Mouse (Mus musculus) cortical plate, adult 2 months (tissue): ENCODE data around the gene Nelfb. TPM values are rescaled to one million over a fixed set of nuclear protein-coding genes. Genes with fewer than 3 reads are reported as not detected.
A peak's percentile ranks its signal among the peaks of the same experiment; 100 is the strongest.

Experiments used
- H3K27ac ChIP-seq: fragments of 200-500 bp; 2 replicates; pipeline ENCODE4 v1.5.1; 2012; ENCODE audit warnings: low read length, control low read depth, inconsistent platforms; ENCODE audit not compliant: insufficient read depth
- H3K4me1 ChIP-seq: fragments of 200-500 bp; 2 replicates; pipeline ENCODE4 v1.6.1; 2011; ENCODE audit warnings: low read length; ENCODE audit not compliant: control insufficient read depth, insufficient read depth
- H3K4me3 ChIP-seq: fragments of 200-500 bp; 2 replicates; pipeline ENCODE4 v1.5.1; 2011; ENCODE audit warnings: mild to moderate bottlenecking, low read length, control low read depth; ENCODE audit not compliant: insufficient read depth
- CTCF ChIP-seq: fragments of 200-500 bp; IDR thresholded peaks from 2 replicates; pipeline ENCODE4 v1.5.1; 2011; ENCODE audit warnings: mild to moderate bottlenecking, control low read depth, low read length; ENCODE audit not compliant: insufficient read depth; ENCODE audit errors: extremely low read depth
- POLR2A ChIP-seq: fragments of 200-500 bp; IDR thresholded peaks from 2 replicates; pipeline ENCODE4 v1.6.1; 2011; ENCODE audit warnings: mild to moderate bottlenecking, low read length, control low read depth; ENCODE audit not compliant: insufficient read depth; ENCODE audit errors: extremely low read depth
- polyA plus RNA-seq: library from polyadenylated mRNA; depleted of rRNA; stranded (reverse); fragments of >200 nt; gene quantifications from 2 replicates; pipeline ENCODE4 v1.2.3, GENCODE M21; 2012

Nelfb gene
- polyA plus RNA-seq, 1 experiment = 52.0 TPM

DNA sequence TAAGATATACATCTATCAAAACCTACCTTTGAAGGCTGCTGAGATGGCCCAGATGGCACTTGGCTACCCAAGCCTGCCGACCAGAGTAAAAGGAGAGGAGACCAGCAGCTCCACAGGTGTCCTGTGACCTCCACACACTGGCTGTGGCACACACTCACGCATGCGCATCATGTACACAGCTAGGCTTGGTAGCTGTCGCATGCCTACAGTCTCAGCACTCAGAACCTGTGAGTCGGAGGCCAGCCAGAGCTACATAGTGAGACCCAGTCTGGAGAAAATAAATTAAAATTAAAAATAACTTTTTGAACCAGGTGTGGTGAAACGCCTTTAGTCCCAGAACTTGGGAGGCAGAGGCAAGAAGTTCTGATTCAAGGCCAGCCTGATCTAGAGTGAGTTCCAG lies 23.4 kb downstream of the Nelfb start:
- Histone ChIP-seq H3K4me3 (no peak overlapping the region), H3K27ac (no peak overlapping the region), H3K4me1 (no peaks in the 10 kb centered on the region)
- no peak for TF ChIP-seq POLR2A
- TF ChIP-seq CTCF = no peak

DNA sequence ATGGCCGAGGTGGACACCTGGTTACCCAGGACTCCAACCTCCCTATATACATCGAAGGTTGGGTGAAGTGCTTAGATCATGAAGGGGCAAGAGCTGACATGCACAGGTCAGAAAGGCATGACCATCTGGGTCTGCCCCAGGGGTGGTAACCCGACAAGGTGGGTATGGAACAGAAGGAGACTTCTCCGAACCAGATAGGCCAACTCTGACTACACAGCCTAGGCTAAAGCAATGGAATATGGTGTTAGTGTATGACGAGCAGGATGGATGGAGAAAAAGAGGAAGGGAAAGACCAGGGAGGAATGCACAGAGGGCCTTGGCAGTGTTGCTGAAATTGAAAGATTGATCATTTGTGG lies 24.7 kb downstream of the Nelfb start:
- TF ChIP-seq POLR2A = no peak
- no peak for TF ChIP-seq CTCF
- H3K27ac ChIP-seq = no peak overlapping the region
- no peak overlapping the region for H3K4me3 ChIP-seq
- H3K4me1 ChIP-seq = no peaks in the 10 kb centered on the region

DNA sequence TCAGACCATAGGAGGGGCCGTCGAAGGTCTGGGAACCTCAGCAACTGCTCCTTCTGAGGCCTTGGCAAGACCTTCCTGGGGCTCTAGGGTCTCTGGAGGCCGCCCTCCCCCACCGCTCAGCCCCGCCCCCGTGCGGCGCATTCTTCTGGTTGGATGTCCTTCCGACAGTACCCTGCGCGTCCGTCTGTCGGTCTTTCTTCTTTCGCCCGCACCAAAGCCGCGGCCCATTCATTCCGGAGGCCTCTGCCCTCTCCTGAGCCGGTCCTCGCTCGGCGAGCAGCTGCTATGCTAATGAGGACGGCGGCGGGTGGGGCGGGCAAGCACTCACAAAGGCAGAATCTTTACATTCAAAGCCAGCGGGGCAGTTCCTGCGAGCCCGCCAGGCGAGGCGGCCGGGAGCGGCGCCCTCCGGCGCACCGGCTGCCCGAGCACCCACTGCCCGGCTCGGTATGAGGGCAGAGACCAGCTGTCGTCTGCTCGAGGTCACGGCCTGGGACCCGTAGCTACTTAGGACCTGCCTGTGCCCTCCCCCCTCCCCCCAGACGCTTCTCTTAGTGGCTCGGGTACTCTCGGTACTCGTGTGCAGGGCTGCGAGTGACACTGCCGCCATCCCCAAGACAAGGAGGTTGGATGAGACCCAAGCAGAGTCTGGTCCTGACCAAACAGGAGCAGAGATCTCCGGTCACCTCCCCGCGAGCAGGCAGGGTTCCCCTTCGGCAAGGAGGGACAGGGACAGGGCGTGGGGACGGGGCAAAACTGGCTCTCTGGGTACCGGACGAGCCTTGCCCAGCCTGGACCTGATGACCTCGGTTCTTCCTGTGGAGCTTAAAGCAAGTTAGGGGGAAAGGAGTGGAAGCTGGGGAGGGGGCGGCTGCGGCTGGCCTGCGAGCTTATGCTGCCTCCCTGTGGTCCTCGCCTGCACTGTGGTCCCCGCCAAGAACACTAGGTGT lies 25.4 kb downstream of the Nelfb start:
- Histone ChIP-seq H3K4me3 (0 out of 2 replicates have a peak overlapping the region, but pooled peaks have one; percentile 3), H3K4me1 (no peaks in the 10 kb centered on the region), H3K27ac (no peak overlapping the region)
- TF ChIP-seq CTCF (peak; percentile 34; the same call in 1 of the 2 replicates), POLR2A (no peak)

DNA sequence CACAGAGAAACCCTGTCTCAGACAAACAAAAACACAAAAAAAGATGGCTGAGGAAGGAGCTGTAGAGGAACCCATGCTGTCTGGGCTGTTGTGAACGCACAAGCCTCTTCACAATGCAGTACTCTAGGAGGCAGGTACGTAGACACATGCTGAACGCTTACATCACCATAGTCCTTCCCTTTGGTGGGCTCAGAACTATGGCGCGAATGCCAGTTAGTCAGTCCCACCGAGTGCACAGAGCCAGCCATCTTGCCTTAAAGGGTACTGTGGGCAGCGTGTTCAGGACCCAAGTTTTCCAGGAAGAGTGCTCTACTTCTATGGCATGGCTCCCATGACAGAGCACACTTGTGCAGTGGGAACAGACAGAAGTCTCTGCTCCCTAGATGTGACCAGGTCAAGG lies 26.8 kb downstream of the Nelfb start:
- TF ChIP-seq CTCF (no peak), POLR2A (no peak)
- Histone ChIP-seq H3K27ac (no peak overlapping the region), H3K4me3 (no peak overlapping the region), H3K4me1 (no peaks in the 10 kb centered on the region)

DNA sequence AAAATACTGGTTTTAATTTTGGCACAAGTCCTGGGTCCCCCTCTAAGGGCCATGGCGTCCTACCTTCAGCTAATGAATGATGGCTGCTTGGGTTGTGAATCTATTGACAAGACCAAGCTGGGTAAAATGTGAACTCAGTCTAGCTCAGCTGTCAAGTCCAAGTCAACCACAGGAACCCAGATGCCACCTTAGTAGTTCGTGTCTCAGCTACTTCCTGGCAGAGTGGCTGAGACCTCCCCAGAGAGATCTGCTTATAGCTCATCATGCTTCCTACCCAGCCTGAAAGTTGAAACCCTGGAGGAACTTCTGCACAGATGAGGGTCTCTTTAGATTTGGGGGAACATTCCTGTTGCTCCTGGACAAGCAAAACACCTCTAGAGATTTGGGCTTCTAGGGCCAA lies 28.0 kb downstream of the Nelfb start:
- no peak overlapping the region for H3K27ac ChIP-seq
- no peaks in the 10 kb centered on the region for H3K4me1 ChIP-seq
- TF ChIP-seq CTCF (no peak), POLR2A (no peak)
- H3K4me3 ChIP-seq = no peak overlapping the region; the same call in 1 of the 2 replicates

DNA sequence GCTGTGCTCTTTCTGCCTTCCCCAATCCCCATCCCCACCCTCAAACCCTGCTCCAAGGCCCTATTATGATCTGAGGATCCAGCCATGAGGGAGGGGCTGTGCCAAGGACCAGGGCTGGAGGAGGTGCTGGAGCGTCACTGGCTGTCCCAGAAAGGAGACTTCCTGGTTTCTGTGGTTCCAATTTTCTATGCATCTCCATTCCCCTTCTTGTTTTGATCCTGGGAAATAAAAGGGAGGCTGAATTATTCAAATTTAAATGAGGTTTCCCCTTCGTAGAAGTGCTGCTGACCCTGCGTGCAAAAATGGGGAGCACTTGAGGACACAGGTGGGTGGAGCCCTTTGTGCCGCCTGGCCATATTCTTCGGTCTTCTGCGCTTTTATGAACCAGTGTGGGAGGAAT lies 28.6 kb downstream of the Nelfb start:
- Histone ChIP-seq H3K4me1 (0 out of 2 replicates have a peak, but pooled peaks cover 2% of the 10 kb centered on the region), H3K27ac (no peak overlapping the region), H3K4me3 (peak overlapping the region; percentile 46; the same call in 1 of the 2 replicates)
- no peak for TF ChIP-seq CTCF
- 0 out of 2 replicates have a peak, but pooled peaks have one; percentile 31 for TF ChIP-seq POLR2A

DNA sequence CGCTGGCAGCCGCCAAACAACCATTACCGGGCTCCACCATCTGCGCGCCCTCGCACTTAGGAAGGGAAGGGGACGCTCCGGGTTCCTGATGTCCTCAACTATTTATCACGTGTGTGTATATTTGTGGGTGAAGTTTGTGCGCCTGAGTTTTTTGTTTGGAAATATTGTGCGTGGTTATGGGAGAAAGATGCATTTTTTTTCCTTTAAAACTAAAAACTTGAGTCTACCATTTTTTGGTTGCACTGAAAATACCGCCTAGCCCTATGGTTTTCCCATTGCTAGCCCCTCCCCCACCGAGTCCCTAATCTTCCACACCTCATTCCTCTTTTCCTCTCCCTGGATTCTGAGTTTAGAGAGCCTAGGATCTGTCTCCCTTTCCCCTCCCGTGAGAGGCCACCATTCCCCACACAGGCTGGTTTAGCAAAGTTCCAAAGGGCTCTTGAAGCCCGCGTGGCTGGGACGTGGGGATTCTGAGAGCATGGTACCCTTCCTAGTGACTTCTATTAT lies 29.3 kb downstream of the Nelfb start:
- TF ChIP-seq POLR2A (no peak), CTCF (no peak)
- H3K4me3 ChIP-seq = peak overlapping the region; percentile 46
- H3K27ac ChIP-seq = no peak overlapping the region
- H3K4me1 ChIP-seq = peaks cover 6% of the 10 kb centered on the region; the same call in 1 of the 2 replicates

DNA sequence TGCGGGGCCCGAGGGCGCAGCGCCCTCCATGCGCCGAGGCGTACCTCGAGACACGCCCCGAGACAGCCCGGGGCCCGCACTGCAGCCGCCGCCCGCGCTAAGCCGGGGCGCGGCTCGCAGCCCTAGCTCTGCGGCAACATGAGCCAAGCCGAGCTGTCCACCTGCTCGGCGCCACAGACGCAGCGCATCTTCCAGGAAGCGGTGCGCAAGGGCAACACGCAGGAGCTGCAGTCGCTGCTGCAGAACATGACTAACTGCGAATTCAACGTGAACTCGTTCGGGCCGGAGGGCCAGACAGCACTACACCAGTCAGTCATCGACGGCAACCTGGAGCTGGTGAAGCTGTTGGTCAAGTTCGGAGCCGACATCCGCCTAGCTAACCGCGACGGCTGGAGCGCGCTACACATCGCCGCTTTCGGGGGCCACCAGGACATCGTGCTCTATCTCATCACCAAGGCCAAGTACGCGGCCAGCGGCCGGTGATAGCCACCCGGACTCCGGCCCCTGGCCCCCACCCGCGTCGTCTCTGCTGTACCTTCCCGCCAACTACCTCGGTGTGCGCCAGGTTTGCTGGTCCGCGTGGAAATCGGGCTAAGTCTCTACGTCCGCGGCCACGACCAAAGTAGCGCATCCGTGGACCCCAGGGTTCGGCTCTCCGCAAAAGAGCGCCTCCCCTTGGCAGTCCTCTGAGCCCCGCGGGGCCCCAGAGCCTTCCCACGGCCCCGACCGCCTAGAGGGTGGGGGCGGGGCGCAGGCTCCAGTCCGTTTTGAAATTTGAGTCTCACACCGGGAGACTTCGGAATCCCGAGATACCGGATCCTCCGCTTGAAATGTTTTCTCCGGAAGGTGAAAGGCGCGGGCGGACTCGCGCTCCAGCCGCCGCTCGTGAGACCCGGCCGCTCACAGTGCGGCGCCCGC lies 30.1 kb downstream of the Nelfb start:
- Histone ChIP-seq H3K4me1 (peaks cover 8% of the 10 kb centered on the region), H3K4me3 (peak overlapping the region; percentile 46), H3K27ac (peak overlapping the region; percentile 20; the same call in 1 of the 2 replicates)
- TF ChIP-seq CTCF (no peak), POLR2A (no peak)

DNA sequence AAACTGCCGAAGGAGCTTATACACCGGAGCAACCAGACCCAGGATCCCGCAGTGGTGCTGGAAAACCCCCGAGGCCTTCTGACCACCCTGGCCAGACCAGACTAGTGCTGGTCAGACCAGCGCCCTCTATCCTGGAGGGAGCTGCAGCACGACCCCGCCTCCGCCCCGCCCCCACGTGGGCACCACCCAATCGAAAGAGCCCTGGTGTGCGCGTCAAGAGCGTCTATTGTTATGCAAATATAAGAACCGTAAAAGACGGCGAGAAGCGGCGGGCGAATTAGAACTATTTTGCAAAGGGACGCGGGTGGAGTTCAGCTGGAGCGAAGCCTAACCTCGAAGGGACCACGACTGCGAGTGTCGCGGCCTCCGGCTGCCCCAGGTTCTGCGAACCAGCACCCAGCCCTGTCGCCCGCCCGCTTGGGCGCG lies 30.8 kb downstream of the Nelfb start, which contains the start of gene Nrarp:
TSS of gene Nrarp (plus strand) at position 281 of the 426 bp plus-strand sequence.
- H3K4me3 ChIP-seq = peak within 1 kb of the TSS; percentile 46
- H3K4me1 ChIP-seq = peaks cover 8% of the 10 kb centered on the region
- peak within 1 kb of the TSS; percentile 20; the same call in 1 of the 2 replicates for H3K27ac ChIP-seq
- TF ChIP-seq CTCF = peak; percentile 21; the same call in 1 of the 2 replicates
- TF ChIP-seq POLR2A = no peak; the same call in none of the 2 replicates

DNA sequence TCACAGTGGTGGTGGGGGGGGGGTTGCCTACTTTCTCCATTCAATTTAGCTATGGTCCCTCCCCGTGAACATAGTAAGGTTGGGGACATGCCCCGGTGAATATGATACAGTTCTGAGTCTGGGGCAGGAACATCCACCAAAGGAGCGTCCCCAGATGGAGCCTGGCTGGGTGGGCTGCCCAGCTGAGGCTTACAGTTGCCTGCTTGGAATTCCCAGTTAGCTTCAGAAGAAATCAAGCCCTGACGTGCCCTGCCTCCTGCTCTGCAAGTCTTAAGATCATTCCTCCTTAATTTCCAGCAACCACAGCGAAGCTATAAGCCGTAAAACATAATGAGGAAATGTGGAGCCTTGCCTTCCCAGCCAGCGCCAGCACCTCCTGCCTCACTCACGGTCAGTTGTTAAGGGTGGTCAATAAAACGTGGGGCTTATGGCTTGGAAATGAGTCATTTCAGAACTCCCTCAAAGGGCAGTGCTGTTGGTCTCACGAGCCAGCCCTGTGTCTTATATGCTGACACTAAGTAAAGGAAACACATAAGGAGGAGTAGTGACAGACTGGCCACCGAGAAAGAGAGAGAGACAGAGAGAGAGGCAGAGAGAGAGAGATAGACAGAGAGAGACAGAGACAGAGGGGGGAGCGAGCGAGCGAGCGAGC lies 31.6 kb downstream of the Nelfb start:
- Histone ChIP-seq H3K27ac (no peak overlapping the region), H3K4me1 (peaks cover 8% of the 10 kb centered on the region), H3K4me3 (peak overlapping the region; percentile 46; the same call in 1 of the 2 replicates)
- TF ChIP-seq POLR2A = no peak
- no peak for TF ChIP-seq CTCF
